ENCODE assay signal across 17 mouse cellular contexts in the genomic region with DNA sequence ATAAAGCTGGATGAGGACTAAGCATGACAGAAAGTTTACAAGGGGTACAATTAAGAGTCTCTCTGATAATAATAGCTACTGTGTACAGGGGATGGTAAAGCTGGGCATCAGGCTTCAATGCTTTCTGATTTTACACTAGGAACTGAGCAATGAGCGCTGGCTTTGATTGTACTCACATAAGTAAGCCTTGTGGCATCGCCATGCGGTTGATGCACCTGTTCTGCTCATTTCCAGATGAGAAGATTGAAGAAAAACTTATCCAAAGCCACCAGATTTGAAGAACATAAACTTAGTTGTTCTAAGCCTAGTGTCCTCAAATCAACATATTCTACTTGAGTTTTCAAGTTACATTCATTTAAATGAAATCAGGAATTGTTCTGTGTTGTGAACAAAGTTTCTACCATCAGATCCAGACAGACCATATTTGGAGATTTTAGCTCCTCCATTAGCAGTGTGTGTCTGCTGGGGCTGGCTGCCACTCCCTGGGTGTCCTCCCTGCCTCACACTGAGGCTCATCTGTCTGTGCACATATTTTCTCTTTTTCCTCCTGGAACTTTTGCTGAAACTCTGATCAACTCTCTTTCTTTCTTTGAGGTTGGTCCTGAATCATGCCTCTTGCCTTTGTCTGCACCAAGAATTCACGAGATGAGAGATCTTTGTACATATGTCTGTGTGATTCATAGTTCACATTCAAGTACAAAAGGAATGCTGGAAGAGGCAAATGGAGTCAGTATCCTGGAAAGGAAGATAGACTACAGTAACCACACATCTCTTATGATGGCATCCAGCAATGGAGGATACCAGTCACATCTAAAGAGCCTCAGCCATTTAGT.
"Had no signal": no experiment of that assay in that cellular context is flagged by ENCODE, and none has a peak within 500 bp of the region (broad histone marks: within the 10 kb centered on the region; RNA-seq: fewer than 3 reads in every experiment).

No protein-coding gene starts in this region.

- DNase-seq: liver, postnatal 0 days; lung, adult 2 months; lung, postnatal 14 days; lung, postnatal 36 days; midbrain, embryonic 14.5 days; right cerebral cortex, postnatal 14 days; thymus, adult 2 months; thymus, postnatal 25 days; thymus, postnatal 4 days had no signal

- H3K4me1 ChIP-seq: lung, embryonic 15.5 days; midbrain, embryonic 10.5 days; midbrain, embryonic 12.5 days; neural tube, embryonic 12.5 days; stomach, embryonic 15.5 days had no signal

- H3K4me3 ChIP-seq: lung, embryonic 15.5 days; megakaryocyte, embryonic 14.5 days; midbrain, embryonic 10.5 days; midbrain, embryonic 12.5 days; neural tube, embryonic 12.5 days; stomach, embryonic 15.5 days had no signal

- H3K36me3 ChIP-seq: lung, embryonic 15.5 days; midbrain, embryonic 10.5 days; midbrain, embryonic 12.5 days; neural tube, embryonic 12.5 days; stomach, embryonic 15.5 days had no signal

- H3K27ac ChIP-seq: lung, embryonic 15.5 days; macrophage; midbrain, embryonic 10.5 days; midbrain, embryonic 12.5 days; neural tube, embryonic 12.5 days; stomach, embryonic 15.5 days; stomach, postnatal 0 days had no signal

- H3K9me3 ChIP-seq: lung, embryonic 15.5 days; megakaryocyte, embryonic 14.5 days; midbrain, embryonic 10.5 days; midbrain, embryonic 12.5 days; neural tube, embryonic 12.5 days; stomach, embryonic 15.5 days had no signal

- H3K27me3 ChIP-seq: lung, embryonic 15.5 days; megakaryocyte, embryonic 14.5 days; midbrain, embryonic 12.5 days; neural tube, embryonic 12.5 days; stomach, embryonic 15.5 days had no signal
